Mouse (Mus musculus) kidney, embryonic 16.5 days (tissue): ENCODE results near the gene Spock1. TPM values are rescaled to one million over a fixed set of nuclear protein-coding genes. Genes with fewer than 3 reads are reported as not detected.
A peak's percentile ranks its signal among the peaks of the same experiment; 100 is the strongest.

Experiments
- ATAC-seq: fragments of 200-750 bp; cut with Nextera tagmentation; 2 replicates; pipeline ENCODE4 v1.8.0; 2017; ENCODE audit warnings: moderate TSS enrichment; ENCODE audit not compliant: low FRiP score, low TSS enrichment
- H3K27ac ChIP-seq: fragments of 300-500 bp; sonication (generic); 2 replicates; pipeline ENCODE4 v1.5.1; 2014; ENCODE audit warnings: low read length
- H3K27me3 ChIP-seq: fragments of 300-500 bp; sonication (generic); 2 replicates; pipeline ENCODE4 v1.6.1; 2014; ENCODE audit warnings: low read length, control low read depth, mixed read lengths; ENCODE audit not compliant: insufficient read depth
- H3K36me3 ChIP-seq: fragments of 300-500 bp; sonication (generic); 2 replicates; pipeline ENCODE4 v1.6.1; 2014; ENCODE audit warnings: low read length, control low read depth, mixed read lengths; ENCODE audit not compliant: insufficient read depth
- H3K4me1 ChIP-seq: fragments of 300-500 bp; sonication (generic); 2 replicates; pipeline ENCODE4 v1.6.1; 2014; ENCODE audit warnings: low read length, control low read depth, mixed read lengths; ENCODE audit not compliant: insufficient read depth
- H3K4me2 ChIP-seq: fragments of 300-500 bp; sonication (generic); replicated peaks from 2 replicates; pipeline ENCODE4 v1.6.1; 2014; ENCODE audit warnings: low read depth, low read length
- H3K4me3 ChIP-seq: fragments of 300-500 bp; sonication (generic); 2 replicates; pipeline ENCODE4 v1.5.1; 2014; ENCODE audit warnings: mild to moderate bottlenecking, low read length
- H3K9ac ChIP-seq: fragments of 300-500 bp; sonication (generic); replicated peaks from 2 replicates; pipeline ENCODE4 v1.6.1; 2014; ENCODE audit warnings: low read length
- H3K9me3 ChIP-seq: fragments of 300-500 bp; sonication (generic); 2 replicates; pipeline ENCODE4 v1.6.1; 2016; ENCODE audit warnings: low read length, control low read depth
- WGBS: fragments of 180-500 bp; shearing (Covaris S2); extraction: QIAGEN DNeasy Blood & Tissue Kit; methylation state at CpG from one replicate; pipeline ENCODE4 v1.1.7; 2014; 5-methylcytosine and 5-hydroxymethylcytosine counted together
- polyA plus RNA-seq: library from polyadenylated mRNA; unstranded; fragments of >200 nt; fragmentation: Nextera tagmentation; extraction: Ambion mirVana; gene quantifications from 2 replicates; pipeline ENCODE4 v1.2.1, GENCODE M21; 2015

Gene Spock1
- polyA plus RNA-seq, 1 experiment from 2014 or later, result 0.59 TPM

DNA sequence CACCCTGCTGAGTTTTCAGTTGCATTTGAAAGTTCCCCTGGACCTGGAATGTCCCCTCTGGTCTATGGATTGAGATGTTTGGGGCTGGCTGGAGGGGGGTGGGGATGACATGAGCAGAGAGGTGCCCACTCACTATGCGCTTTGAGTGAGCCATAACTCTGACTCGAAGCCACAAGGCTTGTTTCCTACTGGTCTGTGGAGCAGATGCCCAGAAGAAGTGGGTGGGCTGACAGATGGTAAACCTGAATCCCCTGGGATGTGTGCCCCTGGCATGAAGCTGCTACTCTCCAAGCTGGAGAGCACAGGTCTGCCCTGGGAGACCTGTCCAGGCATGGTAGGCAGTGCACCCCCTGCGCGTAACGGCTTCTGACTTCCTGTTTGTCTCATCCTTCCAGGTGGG lies 147.0 kb downstream of the Spock1 start:
- Histone ChIP-seq H3K36me3 (no peaks in the 10 kb centered on the region), H3K27ac (no peak overlapping the region), H3K4me2 (no peak overlapping the region), H3K9ac (no peak overlapping the region), H3K9me3 (no peaks in the 10 kb centered on the region), H3K4me1 (no peaks in the 10 kb centered on the region), H3K4me3 (no peak overlapping the region), H3K27me3 (no peaks in the 10 kb centered on the region)
- WGBS, result 88% methylated on average over 5 of the region's 5 CpGs
- ATAC-seq, result no peak

DNA sequence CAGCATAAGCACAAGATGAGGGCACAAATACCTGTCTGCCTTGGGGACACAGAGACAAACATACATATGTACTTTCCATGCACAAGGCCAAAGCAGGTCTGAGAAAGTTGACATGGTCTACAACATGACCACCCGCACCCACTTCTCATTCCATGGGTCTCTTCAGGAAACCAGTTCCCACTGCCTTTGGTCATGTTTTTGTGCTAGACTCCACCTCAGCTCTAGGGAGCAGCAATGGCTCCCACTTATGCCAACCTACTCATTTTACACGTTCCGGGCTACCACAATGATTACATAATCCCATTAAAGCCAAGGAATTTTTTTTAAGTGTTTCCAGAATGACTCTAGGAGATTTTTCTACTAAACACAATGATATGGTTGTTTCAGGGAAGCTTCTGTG lies 147.5 kb downstream of the Spock1 start:
- 93% methylated on average over 3 of the region's 3 CpGs for WGBS
- H3K27ac ChIP-seq, result no peak overlapping the region
- no peaks in the 10 kb centered on the region for H3K4me1 ChIP-seq
- no peak for ATAC-seq
- no peak overlapping the region for H3K9ac ChIP-seq
- H3K4me2 ChIP-seq, result no peak overlapping the region
- no peaks in the 10 kb centered on the region for H3K9me3 ChIP-seq
- no peak overlapping the region for H3K4me3 ChIP-seq
- no peaks in the 10 kb centered on the region for H3K36me3 ChIP-seq
- no peaks in the 10 kb centered on the region for H3K27me3 ChIP-seq

DNA sequence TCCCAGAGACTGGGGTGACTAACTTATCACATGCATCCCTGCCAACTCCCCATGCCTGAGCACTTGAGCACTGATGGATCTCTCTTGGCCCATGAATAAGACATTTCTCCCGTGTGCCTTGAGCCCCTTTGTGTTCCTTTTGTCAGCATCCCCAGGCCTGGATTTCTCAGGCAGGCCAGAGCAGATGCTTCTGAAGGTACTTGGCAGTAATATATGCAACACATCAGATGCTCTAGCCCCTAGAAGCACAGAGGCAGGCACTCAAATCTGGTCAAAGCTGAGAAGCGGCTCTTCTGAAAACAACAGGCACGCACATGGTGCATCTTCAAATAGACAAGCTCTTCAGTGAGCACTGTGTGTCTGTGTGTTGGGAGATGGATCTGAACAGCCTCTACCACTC lies 151.8 kb downstream of the Spock1 start:
- H3K4me1 ChIP-seq, result no peaks in the 10 kb centered on the region
- no peak overlapping the region for H3K4me3 ChIP-seq
- no peak overlapping the region for H3K4me2 ChIP-seq
- H3K27ac ChIP-seq, result no peak overlapping the region
- H3K9ac ChIP-seq, result no peak overlapping the region
- WGBS, result 84% methylated on average over 3 of the region's 3 CpGs
- H3K36me3 ChIP-seq, result no peaks in the 10 kb centered on the region
- peaks cover 6% of the 10 kb centered on the region; the same call in 1 of the 2 replicates for H3K9me3 ChIP-seq
- no peak for ATAC-seq
- no peaks in the 10 kb centered on the region for H3K27me3 ChIP-seq

DNA sequence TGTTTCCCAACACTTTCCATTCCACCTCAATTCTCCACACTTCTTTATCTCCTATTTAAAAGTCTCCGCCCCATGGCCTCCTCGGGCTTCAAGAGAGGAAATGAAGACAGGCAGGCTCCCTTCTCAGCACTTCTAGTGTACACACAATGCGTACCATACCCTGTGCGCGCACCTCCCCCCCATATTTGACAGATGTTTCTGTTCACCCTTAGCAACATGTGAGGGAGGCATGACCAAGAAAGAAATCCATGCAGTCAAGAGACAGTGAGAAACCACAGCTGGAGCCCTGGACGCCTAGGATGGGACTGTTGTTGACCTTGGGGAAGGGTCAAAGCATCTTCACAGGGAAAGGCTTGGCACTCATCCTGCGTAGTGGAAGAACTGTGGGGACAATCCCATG lies 157.3 kb downstream of the Spock1 start:
- 0 out of 2 replicates have a peak, but pooled peaks cover 4% of the 10 kb centered on the region for H3K4me1 ChIP-seq

DNA sequence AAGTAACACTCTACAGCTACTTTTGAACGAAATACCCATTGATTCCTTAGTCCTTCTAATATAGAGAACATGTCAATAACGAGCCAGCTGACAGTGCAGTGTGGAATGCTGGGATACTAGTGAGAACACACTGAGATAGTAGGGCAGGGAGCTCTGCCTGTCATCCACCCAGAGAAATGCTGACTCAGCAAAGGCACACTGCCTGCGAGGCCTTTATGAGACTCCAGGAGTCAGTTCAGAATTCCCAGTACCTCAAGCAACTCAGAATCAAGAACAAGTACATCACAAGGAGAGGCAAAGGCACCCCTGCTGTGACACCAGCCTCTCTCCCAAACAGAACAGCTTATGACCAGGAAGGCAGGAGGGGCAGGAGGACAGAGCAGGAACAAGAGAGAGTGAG lies 163.5 kb downstream of the Spock1 start:
- Histone ChIP-seq H3K4me3 (no peak overlapping the region), H3K4me2 (no peak overlapping the region), H3K27me3 (no peaks in the 10 kb centered on the region), H3K9me3 (no peaks in the 10 kb centered on the region), H3K9ac (no peak overlapping the region), H3K4me1 (0 out of 2 replicates have a peak, but pooled peaks cover 4% of the 10 kb centered on the region), H3K36me3 (no peaks in the 10 kb centered on the region), H3K27ac (no peak overlapping the region)
- no peak for ATAC-seq
- WGBS, result 75% methylated on average over 3 of the region's 3 CpGs

More for the DNA sequence above, 157.3 kb downstream of the Spock1 start:
- no peaks in the 10 kb centered on the region for H3K36me3 ChIP-seq
- H3K27ac ChIP-seq, result no peak overlapping the region
- 46% methylated on average over 7 of the region's 7 CpGs for WGBS
- no peak overlapping the region for H3K4me3 ChIP-seq
- H3K9me3 ChIP-seq, result peaks cover 6% of the 10 kb centered on the region; the same call in 1 of the 2 replicates
- no peak overlapping the region for H3K9ac ChIP-seq
- no peaks in the 10 kb centered on the region for H3K27me3 ChIP-seq
- peak; percentile 71 for ATAC-seq
- no peak overlapping the region for H3K4me2 ChIP-seq

DNA sequence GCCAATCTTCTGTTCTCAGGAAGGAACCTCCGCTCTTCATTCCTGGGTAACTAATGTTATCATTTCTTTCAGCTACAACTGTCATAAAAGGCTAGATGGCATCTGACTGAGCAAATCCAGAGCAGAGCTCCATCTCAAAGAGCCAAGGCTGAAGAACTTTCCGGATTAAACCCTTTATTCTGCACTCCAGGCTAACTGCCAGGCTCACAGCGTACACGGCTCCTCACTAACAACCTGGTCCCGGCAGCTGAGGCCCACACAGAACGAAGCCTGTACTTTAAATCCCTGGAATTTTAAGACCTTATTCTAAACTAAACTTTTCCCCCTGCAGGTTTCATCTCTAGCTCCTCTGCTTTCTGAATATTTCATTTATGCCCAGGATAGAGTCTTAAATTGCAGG lies 166.9 kb downstream of the Spock1 start:
- Histone ChIP-seq H3K27ac (no peak overlapping the region), H3K9ac (no peak overlapping the region), H3K4me2 (no peak overlapping the region), H3K36me3 (no peaks in the 10 kb centered on the region), H3K4me1 (0 out of 2 replicates have a peak, but pooled peaks cover 4% of the 10 kb centered on the region), H3K9me3 (no peaks in the 10 kb centered on the region), H3K27me3 (no peaks in the 10 kb centered on the region), H3K4me3 (no peak overlapping the region)
- no peak for ATAC-seq
- 65% methylated on average over 6 of the region's 6 CpGs for WGBS

DNA sequence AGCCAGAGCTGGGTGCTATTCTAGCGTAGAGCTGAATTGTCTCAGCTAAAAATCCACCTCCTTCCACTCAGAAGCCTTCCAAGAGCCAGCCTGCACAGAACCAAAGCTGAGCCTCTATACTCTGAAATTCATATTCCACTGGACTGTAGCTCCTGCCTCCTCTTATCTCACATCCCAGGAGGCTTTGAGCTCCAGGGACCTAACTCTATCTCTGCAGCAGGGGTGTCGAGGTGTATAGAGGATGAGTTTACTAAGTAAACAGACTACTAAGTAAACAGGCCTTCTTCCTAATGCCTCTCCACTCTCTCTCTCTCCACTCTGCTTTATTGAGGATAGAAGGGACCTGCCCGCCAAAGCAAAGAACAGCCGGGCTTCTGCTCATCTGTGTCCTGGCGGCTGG lies 167.7 kb downstream of the Spock1 start:
- H3K4me2 ChIP-seq, result no peak overlapping the region
- no peak overlapping the region for H3K9ac ChIP-seq
- H3K27me3 ChIP-seq, result no peaks in the 10 kb centered on the region
- 27% methylated on average over 5 of the region's 5 CpGs for WGBS
- no peak overlapping the region for H3K4me3 ChIP-seq
- H3K27ac ChIP-seq, result no peak overlapping the region
- no peaks in the 10 kb centered on the region for H3K36me3 ChIP-seq
- H3K4me1 ChIP-seq, result 0 out of 2 replicates have a peak, but pooled peaks cover 4% of the 10 kb centered on the region
- ATAC-seq, result peak; percentile 23; the same call in 1 of the 2 replicates
- no peaks in the 10 kb centered on the region for H3K9me3 ChIP-seq

DNA sequence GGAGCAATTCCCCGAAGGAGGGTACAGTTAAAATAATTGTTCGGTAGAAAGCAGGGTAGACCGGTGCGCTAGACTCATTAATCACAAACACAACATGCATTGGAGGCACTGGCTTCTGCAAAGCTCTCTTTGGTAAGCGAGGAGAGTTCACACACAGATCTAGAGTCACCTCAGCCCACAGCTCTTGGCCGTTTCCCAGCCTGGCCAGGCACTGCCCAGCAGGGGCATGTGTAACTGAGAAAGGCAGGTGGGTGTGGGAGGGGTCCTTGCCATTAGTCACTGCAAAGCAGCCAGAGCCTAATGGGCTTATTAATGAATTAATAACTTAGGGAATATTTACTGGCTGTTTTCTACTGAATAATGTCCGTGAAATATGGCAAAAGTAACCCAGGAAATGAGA lies 172.1 kb downstream of the Spock1 start:
- H3K27ac ChIP-seq, result no peak overlapping the region
- no peak overlapping the region for H3K4me3 ChIP-seq
- H3K27me3 ChIP-seq, result no peaks in the 10 kb centered on the region
- H3K9ac ChIP-seq, result no peak overlapping the region
- H3K9me3 ChIP-seq, result no peaks in the 10 kb centered on the region
- 0 out of 2 replicates have a peak, but pooled peaks cover 4% of the 10 kb centered on the region for H3K4me1 ChIP-seq
- no peak for ATAC-seq
- WGBS, result 41% methylated on average over 7 of the region's 7 CpGs
- H3K4me2 ChIP-seq, result no peak overlapping the region
- H3K36me3 ChIP-seq, result no peaks in the 10 kb centered on the region

DNA sequence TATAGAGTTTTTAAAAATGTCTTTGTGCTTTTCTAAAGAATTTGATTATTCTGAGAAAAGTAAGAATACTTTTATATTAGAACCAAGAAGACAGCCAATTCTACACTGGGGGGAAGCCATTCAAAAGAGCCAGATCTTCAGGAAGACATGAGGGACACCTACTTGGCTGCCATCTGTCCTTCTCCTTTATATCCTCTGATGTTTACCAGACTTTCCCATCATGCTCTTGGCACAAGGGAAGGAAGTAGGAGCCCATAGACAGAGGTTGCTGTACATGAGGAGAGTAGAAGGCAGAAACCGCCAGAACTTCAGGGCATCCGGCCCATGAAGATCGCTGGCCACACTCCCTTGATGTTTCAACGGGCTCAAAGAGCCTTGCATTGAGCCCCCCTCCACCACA lies 173.6 kb downstream of the Spock1 start:
- no peaks in the 10 kb centered on the region for H3K36me3 ChIP-seq
- no peak overlapping the region for H3K27ac ChIP-seq
- no peaks in the 10 kb centered on the region for H3K4me1 ChIP-seq
- ATAC-seq, result no peak
- H3K4me3 ChIP-seq, result no peak overlapping the region
- no peaks in the 10 kb centered on the region for H3K27me3 ChIP-seq
- no peak overlapping the region for H3K4me2 ChIP-seq
- H3K9ac ChIP-seq, result no peak overlapping the region
- 90% methylated on average over 4 of the region's 4 CpGs for WGBS
- no peaks in the 10 kb centered on the region for H3K9me3 ChIP-seq

DNA sequence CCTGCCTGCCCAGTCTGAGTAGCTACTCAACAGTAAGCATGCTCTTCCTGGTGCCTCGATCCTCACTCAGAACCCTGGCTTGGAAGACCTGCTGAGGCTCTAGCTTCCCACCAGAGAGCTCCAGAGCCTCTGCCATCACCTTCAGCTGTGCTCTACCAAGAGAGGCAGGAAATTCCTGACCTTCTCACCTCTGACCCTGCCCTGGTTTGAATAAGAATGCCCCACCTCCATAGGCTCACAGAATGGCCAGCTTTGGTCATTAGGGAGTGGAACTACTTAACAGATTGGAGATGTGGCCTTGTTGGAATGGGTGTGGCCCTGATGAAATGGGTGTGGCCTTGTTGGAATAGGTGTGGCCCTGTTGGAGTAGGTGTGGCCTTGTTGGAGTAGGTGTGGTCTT lies 174.6 kb downstream of the Spock1 start:
- no peaks in the 10 kb centered on the region for H3K27me3 ChIP-seq
- H3K4me2 ChIP-seq, result no peak overlapping the region
- H3K27ac ChIP-seq, result no peak overlapping the region
- no peak overlapping the region for H3K9ac ChIP-seq
- WGBS, result 56% methylated on average over 1 of the region's 1 CpGs
- H3K4me3 ChIP-seq, result no peak overlapping the region
- H3K9me3 ChIP-seq, result no peaks in the 10 kb centered on the region
- no peaks in the 10 kb centered on the region for H3K4me1 ChIP-seq
- H3K36me3 ChIP-seq, result no peaks in the 10 kb centered on the region
- no peak for ATAC-seq
